Mouse (Mus musculus) G1E (cell line): Measurements from ENCODE around the gene Trim27.

Experiments used
- CTCF ChIP-seq: IDR thresholded peaks from 2 replicates; pipeline ENCODE4 v1.5.1; 2012; ENCODE audit warnings: low read depth, low read length, inconsistent platforms, mixed read lengths
- GATA1 ChIP-seq: IDR thresholded peaks from 2 replicates; pipeline ENCODE4 v1.6.1; 2012; ENCODE audit warnings: borderline replicate concordance, low read length, inconsistent platforms, mixed read lengths
- GATA2 ChIP-seq: IDR thresholded peaks from 2 replicates; pipeline ENCODE4 v1.6.1; 2012; ENCODE audit warnings: low read depth, low read length, inconsistent platforms, borderline replicate concordance
- TAL1 ChIP-seq: conservative IDR thresholded peaks from 2 replicates; pipeline ENCODE4 v1.6.1; 2012; ENCODE audit warnings: low read depth, low read length, inconsistent platforms, mixed read lengths

DNA sequence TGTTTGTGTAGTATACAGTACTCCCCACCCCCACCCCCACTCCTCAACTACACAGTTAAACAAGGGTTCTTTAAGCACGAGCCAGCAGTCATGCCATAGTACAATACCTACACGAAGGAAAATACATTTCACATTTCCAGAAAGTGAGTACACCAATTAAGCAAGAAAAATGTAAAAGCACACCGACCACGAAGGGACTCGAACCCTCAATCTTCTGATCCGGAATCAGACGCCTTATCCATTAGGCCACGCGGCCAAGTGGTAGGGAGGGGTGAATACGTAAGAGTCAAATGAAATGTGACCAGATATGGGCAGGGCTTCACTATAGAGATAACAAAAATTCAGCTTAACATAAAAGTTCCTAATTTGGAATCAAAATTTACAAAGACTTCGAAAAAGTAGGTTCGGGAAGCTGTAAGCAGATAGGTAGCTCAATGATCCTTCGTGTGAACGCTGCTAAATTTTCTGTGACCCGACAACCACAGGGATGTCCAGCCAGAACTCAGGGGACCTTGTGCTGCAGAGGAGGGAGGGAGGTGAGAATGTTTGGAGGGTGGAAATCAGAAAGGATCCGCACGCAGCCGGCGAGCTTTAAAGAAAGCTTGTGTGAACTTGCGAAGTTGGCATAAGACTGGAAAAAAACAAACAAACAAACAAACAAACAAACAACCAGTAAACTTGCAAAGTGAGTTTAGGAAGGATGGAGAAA lies 36.2 kb downstream of the Trim27 start:
- TF ChIP-seq CTCF: no peak
- TF ChIP-seq TAL1: no peak
- no peak for TF ChIP-seq GATA2
- TF ChIP-seq GATA1: no peak
